Mouse (Mus musculus): ENCODE measurements at regions not wholly inside any gene's neighbourhood (a gene's known extent, or its start where the extent isn't known, plus 50 kb on each side); places are given as distances from the start of the nearest gene placed in this dataset.

DNA sequence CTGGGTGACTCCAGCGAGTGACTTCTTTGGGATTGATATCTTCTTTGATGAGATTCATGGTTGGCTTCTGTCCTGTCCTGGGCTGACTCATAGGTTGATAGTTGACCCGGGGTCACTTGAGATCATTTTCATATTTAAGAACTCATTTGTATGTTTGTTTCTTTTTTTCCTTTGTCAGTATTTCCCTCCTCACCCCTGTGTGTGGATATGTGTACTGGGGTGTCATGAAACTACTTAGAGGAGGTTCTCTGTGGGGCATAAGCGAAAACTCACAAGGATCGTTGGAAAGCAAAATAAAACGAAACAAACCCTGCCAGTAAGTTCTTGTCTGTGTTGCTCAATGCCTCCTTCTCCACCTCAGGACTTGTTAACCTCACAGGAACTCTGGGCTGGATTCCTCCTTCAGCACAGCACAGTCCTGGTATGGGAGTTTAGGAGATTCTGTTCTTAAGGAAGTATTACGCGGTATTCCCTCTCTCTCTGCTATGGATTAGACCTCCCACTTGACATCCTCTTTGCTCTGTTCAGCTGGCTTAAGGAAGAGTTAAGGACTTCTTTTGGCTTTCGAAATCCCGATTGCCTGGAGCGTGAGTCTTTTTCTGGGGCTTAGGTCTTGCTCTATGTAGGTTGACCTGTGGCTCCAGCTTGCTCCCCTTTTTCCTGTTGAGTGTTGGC, 1243.2 kb upstream of the A1bg start:
- TF ChIP-seq POLR2AphosphoS2 (IDR thresholded peaks at IDR 0.05; ENCODE audit: low read depth, low read length) (no peak), EP300 (IDR thresholded peaks at IDR 0.05; ENCODE audit: low read length) (peak; percentile 41; the same call in 1 of the 2 replicates), ZC3H11A (IDR thresholded peaks at IDR 0.05; ENCODE audit: low read depth, low read length) (no peak), CTCF (conservative IDR thresholded peaks at IDR 0.05 in 1 of 2, IDR thresholded peaks at IDR 0.05 in 1 of 2; ENCODE audit: low read depth in 2 of 2, low read length in 2 of 2) (no peak), TCF12 (IDR thresholded peaks at IDR 0.05; ENCODE audit: low read depth, low read length) (no peak), POLR2A (IDR thresholded peaks at IDR 0.05; ENCODE audit: low read depth, low read length) (no peak), USF2 (conservative IDR thresholded peaks at IDR 0.05; ENCODE audit: low read depth, low read length) (no peak), CHD2 (IDR thresholded peaks at IDR 0.05; ENCODE audit: low read length) (no peak)
